Mouse (Mus musculus) right cerebral cortex, postnatal 36 days (tissue): ENCODE measurements at regions not wholly inside any gene's neighbourhood (a gene's known extent, or its start where the extent isn't known, plus 50 kb on each side); places are given as distances from the start of the nearest gene placed in this dataset.
A peak's percentile ranks its signal among the peaks of the same experiment; 100 is the strongest.
"Not testable (repeated sequence)": the region's sequence is repeated elsewhere in the genome, so short reads cannot be mapped to it uniquely, and the experiment has no call there.

ENCODE experiments used
- DNase-seq, 2 experiments: peaks; one replicate each; pipeline ENCODE4 v3.0.0; 2022; ENCODE audit warnings: low spot score in 2 of 2, mixed read lengths in 1 of 2

DNA sequence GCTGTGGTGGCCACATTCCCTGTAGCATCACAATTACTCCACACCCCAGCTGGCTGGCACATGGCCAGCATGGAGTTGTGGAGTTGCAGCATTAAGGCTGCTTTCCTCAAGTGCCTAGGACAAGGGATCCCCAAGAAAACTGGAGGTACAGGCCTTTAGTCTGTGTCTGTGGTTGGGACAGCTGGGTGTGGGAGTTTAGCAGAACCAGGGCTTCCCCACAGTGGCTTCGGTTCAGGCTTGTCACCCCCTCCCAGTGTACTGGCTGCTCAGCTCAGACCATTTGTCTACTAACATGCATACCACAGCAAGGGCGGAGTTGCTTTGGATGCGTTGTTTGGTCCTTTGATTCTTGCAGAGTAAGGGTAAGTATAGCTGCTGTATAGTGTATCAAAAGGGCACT, 79.1 kb upstream of the Neurl1b start:
- DNase-seq, result no peak

DNA sequence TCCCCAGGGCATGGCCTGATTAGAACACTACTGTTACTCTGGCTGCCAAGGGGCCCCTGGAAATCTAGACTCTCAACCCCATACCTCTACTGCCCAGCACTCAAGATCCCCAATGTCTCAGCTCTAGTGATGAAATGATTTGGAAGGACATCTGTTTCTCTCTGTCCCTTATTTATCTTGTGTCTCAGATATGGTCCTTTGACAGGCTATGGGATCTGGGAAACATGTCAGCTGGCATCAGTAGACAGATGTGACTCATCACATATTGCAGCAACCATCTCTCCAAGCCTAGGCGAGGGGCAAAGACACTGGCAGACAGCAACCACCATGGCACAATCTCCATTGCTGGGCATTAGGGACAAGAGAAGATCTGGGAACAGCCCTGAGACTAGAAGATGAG, 78.6 kb upstream of the Neurl1b start:
- DNase-seq, result no peak

DNA sequence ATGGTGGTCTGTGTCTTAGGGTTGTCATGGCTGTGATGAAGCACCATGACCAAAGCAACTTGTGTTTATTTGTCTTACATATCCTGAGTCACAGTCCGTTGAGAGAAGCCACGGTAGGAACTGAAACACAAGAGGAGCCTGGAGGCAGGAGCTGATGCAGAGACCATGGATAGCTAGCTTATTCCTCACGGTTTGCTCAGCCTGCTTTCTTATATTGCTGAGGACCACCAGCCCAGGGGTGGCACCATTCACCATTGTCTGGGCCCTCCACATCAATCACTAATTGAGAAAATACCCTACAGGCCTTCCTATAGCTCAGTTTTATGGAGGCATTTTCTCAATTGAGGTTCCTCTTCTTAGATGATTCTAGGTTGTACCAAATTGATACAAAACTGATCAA, 77.5 kb upstream of the Neurl1b start:
- DNase-seq, result no peak

DNA sequence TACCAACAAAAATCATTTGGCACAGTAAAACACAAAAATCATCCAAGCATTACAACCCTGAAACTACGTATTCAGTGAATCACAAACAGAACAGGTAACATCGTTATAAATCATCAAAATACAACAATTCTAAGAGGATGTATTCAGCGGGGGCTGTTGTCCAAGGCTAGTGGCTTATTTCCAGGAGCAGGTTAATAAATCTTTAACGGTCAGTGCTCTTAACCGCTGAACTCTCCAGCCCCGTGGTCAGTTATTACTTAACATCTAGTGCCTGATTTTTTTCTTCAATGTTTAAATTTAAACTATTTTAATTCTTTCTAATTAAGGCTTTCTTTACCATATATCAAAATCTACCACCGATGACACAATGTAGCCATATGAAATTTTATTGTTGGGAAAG, 69.2 kb upstream of the Neurl1b start:
- DNase-seq, result not testable (repeated sequence)

DNA sequence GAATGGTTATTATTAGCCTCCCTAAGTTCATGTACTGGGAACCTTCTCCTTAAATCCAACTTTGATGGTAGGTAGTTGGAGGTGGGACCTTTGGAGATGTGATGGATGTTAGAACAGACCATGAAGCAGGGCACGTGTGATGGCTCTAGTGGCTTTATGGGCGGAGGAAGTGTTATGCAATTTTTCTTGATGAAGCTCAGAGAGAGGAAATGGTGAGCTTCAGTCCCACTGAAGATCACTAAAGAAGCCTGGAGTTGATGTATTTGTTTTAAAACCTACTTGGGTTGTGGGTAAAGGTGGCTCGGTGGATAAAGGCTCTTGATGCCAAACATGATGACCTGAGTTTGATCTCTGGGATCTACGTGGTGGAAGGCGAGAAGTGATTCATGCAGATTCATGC, 66.5 kb upstream of the Neurl1b start:
- DNase-seq, result no peak

DNA sequence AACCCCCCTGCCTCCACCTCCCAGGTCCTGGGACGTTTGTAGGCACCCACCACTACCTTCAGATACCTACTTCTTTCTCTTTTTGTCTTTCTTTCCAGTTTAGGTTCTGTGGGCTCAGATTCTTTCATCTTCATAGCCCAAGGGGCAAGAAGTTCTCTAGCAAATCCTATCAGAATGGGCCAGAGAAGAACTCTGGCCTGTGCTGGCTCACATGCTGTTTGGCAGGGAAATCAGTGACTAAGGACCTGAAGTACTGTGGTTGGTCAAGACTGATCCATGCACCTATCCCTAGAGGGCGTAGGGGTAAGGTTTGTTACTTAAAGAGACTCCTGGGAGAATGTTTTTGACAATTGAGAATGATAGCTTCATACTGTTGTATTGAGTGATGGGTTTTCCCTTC, 64.9 kb upstream of the Neurl1b start:
- DNase-seq, result no peak

DNA sequence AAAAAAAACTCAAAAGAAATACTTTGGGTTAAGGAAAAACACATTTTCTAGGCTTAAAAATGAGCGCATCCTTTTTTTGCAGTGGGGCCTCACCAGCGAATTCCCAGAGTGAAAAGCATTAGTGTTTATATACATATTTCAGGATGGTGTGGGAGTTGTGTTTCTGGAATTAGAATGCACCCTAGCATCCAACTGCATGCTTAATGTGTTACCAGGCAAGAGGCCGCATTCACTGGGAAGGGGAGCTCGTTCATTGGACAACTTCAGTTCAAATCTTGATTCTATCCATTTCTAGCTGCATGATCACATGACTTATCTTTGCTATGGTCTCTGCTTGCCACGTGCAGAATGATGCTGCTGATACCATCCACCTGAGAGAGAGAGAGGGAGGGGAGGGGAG, 64.4 kb upstream of the Neurl1b start:
- DNase-seq, result peak in 1 of 2 experiments; percentile 61

DNA sequence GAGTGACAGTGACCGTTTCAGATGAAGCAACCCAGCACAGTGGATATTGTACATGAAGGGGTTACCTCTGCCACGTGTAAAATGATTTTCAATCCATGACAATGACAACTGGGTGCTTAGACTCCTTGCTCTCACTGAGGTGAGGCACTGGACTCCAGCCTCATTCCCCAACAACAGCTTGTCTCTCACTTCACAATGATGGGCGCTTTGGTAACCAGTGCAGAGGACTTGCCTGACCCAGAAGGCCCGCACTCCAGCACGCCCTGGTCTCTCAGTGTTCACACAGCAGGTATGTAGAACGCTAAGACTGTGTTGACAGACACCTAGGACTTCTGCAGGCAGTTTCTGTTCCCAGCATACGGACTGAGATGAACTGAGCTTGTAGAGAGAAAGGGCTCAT, 62.6 kb upstream of the Neurl1b start:
- no peak for DNase-seq

DNA sequence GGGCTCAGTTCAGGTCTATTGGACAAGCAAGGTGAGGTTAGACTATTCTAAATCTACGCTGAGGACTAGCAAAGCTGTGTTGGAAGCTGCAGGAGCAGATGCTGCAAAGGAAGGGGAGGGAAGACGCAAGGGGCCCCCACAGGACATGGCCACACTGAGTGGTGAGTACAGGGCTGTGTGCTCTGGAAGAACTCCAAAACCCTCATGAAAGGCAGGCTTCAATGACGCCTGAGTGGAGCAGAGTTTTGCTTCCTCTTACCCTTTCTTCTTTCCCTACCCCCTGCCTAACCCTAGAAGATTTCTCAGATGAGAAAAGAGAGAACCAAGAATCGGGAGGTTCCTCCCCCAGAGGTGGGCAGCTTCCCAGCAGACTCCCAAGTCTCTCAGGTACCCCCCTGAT, 61.9 kb upstream of the Neurl1b start:
- no peak for DNase-seq

DNA sequence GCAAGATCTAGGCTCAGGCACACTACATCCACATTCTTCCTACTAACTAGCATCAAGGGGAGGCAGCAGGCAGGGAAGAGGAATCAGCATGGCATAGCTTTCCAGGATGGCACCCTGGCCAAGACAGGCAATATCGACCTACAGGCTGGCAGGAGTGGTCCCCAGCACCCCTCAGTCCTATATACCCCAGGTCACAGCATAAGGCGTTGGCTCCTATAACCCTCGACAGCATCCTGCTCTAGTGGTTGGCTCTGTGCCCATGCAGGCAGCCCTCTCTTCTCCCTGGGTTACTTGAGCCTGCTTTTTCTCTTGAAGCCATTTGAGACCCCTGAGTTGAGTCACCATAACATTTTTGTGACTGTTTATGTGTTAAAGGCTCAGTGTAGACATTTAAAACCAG, 60.2 kb upstream of the Neurl1b start:
- no peak for DNase-seq

DNA sequence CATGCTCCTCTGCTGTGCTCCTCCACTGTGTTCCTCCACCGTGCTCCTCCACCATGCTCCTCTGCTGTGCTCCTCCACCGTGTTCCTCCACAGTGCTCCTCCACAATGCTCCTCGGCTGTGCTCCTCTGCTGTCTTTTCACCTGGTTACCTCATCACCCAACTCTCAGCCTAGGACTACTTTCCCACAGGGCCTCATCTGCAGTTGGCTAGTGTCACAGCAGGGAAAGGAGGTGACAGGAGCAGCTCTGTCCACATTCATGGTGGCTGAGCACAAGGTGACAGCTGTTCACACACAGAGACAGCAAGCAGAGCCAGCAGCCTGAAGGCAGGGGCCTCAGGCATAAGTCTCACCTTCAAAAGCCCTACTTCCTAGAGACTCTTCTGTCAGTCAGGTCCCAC, 59.3 kb upstream of the Neurl1b start:
- no peak for DNase-seq

DNA sequence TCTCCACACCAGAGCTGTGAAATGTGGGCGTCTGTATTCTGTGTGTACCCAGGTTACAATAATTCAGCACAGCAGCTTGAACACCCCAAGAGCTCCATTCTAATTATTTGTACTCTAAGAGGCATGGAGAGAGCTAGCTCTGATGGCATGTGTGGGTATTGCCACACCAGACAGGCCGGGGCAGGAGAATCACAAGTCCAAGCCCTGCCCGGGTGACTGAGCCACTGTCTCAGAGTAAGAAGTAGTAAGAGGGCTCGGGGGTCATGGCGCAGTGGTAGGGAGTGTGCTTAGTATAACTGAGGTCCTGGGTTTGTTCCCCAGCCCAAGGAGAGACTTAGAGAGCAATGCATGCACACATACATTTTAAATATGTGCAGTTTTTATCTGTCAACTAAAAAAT, 57.7 kb upstream of the Neurl1b start:
- no peak for DNase-seq

DNA sequence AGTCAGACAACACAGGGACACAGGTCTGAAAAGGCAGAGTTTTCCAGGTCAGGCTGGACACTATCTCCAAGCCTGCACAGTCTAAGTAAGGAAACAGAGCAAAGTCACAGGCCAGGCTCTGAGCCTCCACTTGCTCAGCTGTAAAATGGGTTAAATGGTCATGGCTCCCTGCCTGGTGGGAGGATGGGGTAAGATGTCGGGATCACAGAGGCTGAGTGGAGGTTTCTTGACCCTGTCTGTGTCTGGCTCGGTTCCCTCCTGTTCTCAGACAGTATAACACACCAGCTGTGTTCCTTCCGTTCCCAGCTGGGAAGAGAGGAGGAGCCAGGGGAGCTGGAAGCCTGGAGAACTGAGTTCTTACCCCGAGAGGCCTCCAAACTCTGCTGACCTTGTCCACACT, 56.8 kb upstream of the Neurl1b start:
- DNase-seq, result no peak

DNA sequence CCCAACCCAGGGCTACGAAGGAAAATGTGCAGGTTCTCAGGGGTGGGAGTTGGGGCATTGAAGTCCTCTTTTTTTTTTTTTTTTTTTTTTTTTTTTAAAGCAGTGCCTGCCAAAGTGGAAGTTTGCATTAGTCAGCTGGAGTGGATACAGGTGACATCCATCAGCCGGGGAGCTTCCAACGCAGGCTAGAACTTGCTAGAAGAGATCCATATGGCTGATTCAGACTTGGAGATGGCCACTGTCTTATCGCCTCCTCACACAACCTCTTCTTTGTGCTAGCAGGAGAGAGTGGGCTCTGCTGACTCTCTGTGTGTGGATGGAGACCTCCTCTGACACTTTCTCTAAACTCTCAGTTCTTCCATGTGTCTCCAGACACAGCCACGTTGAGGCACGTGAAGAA, 53.9 kb upstream of the Neurl1b start:
- DNase-seq, result no peak

DNA sequence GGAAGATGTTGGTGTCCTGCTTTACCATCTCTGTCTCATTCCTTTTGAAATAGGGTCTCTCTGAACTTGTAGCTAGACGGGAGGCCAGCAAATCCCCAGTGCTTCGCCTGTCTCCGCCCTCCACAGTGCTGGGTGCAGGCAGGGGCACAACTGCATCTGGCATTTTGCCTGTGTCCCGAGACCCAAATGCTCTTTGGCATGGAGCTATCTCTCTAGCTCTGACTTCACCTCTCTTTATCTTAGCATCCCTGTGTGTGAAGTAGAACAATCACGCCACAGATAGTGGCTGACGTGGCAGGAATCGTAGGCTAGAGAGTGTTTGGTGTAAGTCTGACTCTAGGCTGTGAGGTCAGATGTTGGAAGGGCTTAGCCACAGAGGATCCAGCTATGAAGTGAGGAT, 53.2 kb upstream of the Neurl1b start:
- DNase-seq, result no peak

DNA sequence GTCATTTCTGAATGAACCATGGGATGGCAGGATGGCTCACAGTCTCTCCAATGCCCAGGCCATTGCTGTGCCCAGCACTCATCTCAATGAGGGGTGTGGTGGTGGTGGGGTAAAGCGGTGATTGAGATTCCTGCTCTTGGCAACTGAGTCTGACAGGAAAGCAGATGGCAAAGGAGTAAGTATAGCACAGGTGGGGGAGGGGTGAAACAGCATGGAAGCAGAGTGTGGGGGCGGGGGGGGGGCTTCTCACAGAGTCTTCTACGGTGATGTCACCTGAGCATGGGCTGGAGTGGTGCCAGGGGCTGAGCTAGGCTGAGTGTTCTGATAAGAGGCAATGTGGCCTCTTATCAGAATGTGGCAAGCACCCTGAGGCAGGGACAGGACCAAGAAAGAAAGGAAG, 52.6 kb upstream of the Neurl1b start:
- DNase-seq, result no peak

DNA sequence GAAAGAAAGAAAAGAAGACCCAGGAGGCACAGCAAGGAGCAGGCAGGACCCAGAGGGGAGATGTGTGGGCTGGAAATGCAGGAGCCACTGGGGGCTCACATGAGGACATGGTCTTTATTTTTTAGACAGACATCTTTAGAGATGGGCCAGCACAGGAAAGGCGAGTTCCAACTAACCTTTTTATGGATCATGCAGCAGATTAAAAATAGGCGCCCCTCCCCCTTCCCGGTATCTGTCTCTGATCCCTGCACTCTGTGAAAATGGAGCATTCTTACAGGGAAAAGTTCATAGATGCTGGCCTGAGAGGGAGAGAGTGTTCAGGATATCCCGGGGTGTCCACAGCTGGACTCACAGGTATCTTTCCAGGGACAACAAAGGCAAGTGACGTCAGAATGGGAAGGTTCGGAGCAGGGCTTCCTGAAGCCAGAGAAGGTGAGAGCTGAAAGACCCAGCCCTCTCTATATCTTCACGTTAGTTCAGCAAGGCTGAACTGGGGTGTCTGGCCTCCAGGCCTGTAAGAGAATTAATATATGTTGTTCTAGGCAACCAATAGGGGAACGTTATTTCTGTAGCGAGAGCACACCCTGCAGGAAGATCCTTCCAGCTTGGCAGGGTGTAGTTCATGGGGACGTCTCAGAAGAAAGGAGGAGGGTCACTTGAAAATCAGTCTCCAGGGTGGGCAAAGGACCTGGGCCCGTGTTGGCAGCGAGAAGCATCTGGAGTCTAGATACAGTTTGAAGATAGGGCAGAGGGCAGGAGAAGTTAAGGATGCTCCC, 51.9 kb upstream of the Neurl1b start:
- no peak for DNase-seq

DNA sequence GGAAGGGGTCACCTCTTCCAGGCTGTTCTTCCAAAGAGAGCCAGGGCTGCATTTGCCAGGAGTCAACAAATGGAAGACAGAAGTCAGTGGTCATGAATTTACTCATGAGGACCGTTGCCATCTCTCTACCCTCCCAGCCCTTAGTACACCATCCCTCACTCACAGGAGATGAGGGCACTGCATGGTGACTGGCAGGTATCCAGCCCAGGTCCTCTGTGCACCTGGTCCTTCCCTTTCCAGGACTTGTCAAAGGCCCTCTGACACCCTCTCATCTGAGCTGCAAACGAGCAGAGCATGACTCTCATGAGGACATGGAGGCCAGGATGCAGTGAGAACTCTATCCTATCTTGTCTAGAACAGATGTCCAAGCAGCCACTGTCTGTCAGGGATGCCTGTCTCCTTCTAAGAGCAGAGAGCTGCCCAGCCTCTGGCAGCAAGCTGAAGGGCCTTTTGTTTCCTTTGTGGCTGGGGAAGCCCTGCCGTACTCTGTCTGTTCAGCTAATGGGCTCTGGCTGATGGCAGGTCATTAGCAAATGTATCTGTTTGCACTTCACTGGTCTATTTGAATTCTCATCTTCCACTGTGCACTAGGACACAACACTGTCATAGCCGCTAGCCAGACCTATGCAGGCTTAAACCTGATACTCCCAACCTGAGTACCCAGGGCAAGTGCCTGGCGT, 50.6 kb upstream of the Neurl1b start:
- DNase-seq, result no peak
